Comparison of ENCODE assay signal across 30 mouse cellular contexts in genomic region chr9:13893044-13893443, GRCm38 (mm10).
A peak's percentile ranks its signal among the peaks of the same experiment; 100 is the strongest.
DNase-seq lines count a peak whose midpoint lies in the region; ATAC-seq lines count a peak whose summit lies in the region.
"Had no signal": no experiment of that assay in that cellular context is flagged by ENCODE, and none has a peak within 500 bp of the region (broad histone marks: within the 10 kb centered on the region; RNA-seq: fewer than 3 reads in every experiment).

No protein-coding gene starts in this region.

- H3K9ac ChIP-seq in embryonic facial prominence, embryonic 13.5 days, result no peak overlapping the region
- no peak overlapping the region for H3K9ac ChIP-seq in limb, embryonic 13.5 days
- no peak overlapping the region for H3K9ac ChIP-seq in kidney, embryonic 16.5 days (replicated peaks; ENCODE audit: low read length)
- H3K9ac ChIP-seq: forebrain, embryonic 12.5 days; forebrain, postnatal 0 days; heart, embryonic 13.5 days; hindbrain, embryonic 15.5 days; liver, embryonic 14.5 days; lung, embryonic 14.5 days; neural tube, embryonic 13.5 days had no signal

- H3K9me3 ChIP-seq in embryonic facial prominence, embryonic 13.5 days, result 0 out of 2 replicates have a peak, but pooled peaks cover 2% of the 10 kb centered on the region
- H3K9me3 ChIP-seq in limb, embryonic 13.5 days, result peaks cover 5% of the 10 kb centered on the region; the same call in 1 of the 2 replicates
- H3K9me3 ChIP-seq in kidney, embryonic 16.5 days (ENCODE audit: low read length), result peaks cover 4% of the 10 kb centered on the region
- H3K9me3 ChIP-seq: hindbrain, embryonic 15.5 days; neural tube, embryonic 13.5 days had no signal

- ATAC-seq in embryonic facial prominence, embryonic 13.5 days (ENCODE audit: insufficient number of reproducible peaks, insufficient read depth, low FRiP score, low TSS enrichment, low read depth), result peak; percentile 63; the same call in 1 of the 2 replicates
- ATAC-seq in limb, embryonic 13.5 days (ENCODE audit: low FRiP score, low read depth), result peak; percentile 82
- ATAC-seq in kidney, embryonic 16.5 days (ENCODE audit: low FRiP score, low TSS enrichment), result no peak
- no peak for ATAC-seq in monocyte, adult 5-6 weeks (replicated peaks; ENCODE audit: insufficient number of reproducible peaks, low FRiP score, low TSS enrichment, poor library complexity, severe bottlenecking)
- ATAC-seq: forebrain, postnatal 0 days; inflammation-experienced regulatory T-cells, adult 6 months; midbrain, embryonic 16.5 days; Patski had no signal

- H3K4me1 ChIP-seq in embryonic facial prominence, embryonic 13.5 days, result peaks cover 34% of the 10 kb centered on the region
- peaks cover 18% of the 10 kb centered on the region for H3K4me1 ChIP-seq in limb, embryonic 13.5 days
- H3K4me1 ChIP-seq in kidney, embryonic 16.5 days (ENCODE audit: insufficient read depth, low read length), result no peaks in the 10 kb centered on the region
- H3K4me1 ChIP-seq: heart, embryonic 13.5 days; hindbrain, embryonic 10.5 days; neural tube, embryonic 13.5 days had no signal

- H3K27ac ChIP-seq in embryonic facial prominence, embryonic 13.5 days, result peak overlapping the region; percentile 83
- H3K27ac ChIP-seq in limb, embryonic 13.5 days, result peak overlapping the region; percentile 58; the same call in 1 of the 2 replicates
- H3K27ac ChIP-seq in kidney, embryonic 16.5 days (ENCODE audit: low read length), result no peak overlapping the region
- H3K27ac ChIP-seq: forebrain, embryonic 12.5 days; heart, embryonic 13.5 days; hindbrain, embryonic 10.5 days; hindbrain, embryonic 15.5 days; liver, embryonic 14.5 days; midbrain, embryonic 10.5 days; neural tube, embryonic 13.5 days had no signal

- H3K36me3 ChIP-seq in embryonic facial prominence, embryonic 13.5 days, result no peaks in the 10 kb centered on the region
- H3K36me3 ChIP-seq in limb, embryonic 13.5 days, result no peaks in the 10 kb centered on the region
- no peaks in the 10 kb centered on the region for H3K36me3 ChIP-seq in kidney, embryonic 16.5 days (ENCODE audit: insufficient read depth, low read length)
- H3K36me3 ChIP-seq: forebrain, embryonic 12.5 days; heart, embryonic 13.5 days; hindbrain, embryonic 10.5 days; hindbrain, embryonic 15.5 days; midbrain, embryonic 10.5 days; neural tube, embryonic 13.5 days had no signal

- 0 out of 2 replicates have a peak, but pooled peaks cover 5% of the 10 kb centered on the region for H3K27me3 ChIP-seq in embryonic facial prominence, embryonic 13.5 days
- H3K27me3 ChIP-seq in limb, embryonic 13.5 days, result peaks cover 7% of the 10 kb centered on the region; the same call in 1 of the 2 replicates
- no peaks in the 10 kb centered on the region for H3K27me3 ChIP-seq in kidney, embryonic 16.5 days (ENCODE audit: insufficient read depth, low read length)
- H3K27me3 ChIP-seq: CH12.LX; hindbrain, embryonic 15.5 days; neural tube, embryonic 13.5 days; Patski had no signal

- H3K4me2 ChIP-seq in embryonic facial prominence, embryonic 13.5 days, result no peak overlapping the region
- no peak overlapping the region for H3K4me2 ChIP-seq in limb, embryonic 13.5 days (replicated peaks)
- H3K4me2 ChIP-seq in kidney, embryonic 16.5 days (replicated peaks; ENCODE audit: low read depth, low read length), result no peak overlapping the region
- H3K4me2 ChIP-seq: forebrain, embryonic 12.5 days; heart, embryonic 13.5 days; hindbrain, embryonic 15.5 days; lung, embryonic 14.5 days; neural tube, embryonic 13.5 days had no signal

- 14% methylated on average over 4 of the region's 4 CpGs for WGBS in embryonic facial prominence, embryonic 13.5 days
- WGBS in limb, embryonic 13.5 days, result 24% methylated on average over 4 of the region's 4 CpGs
- WGBS in kidney, embryonic 16.5 days, result 60% methylated on average over 4 of the region's 4 CpGs

- peak; percentile 24 for DNase-seq in embryo, embryonic 10 days (ENCODE audit: low spot score)
- no peak for DNase-seq in embryo, embryonic 9.5 days (ENCODE audit: extremely low spot score)
- peak; percentile 21 for DNase-seq in embryo, embryonic 10.5 days (ENCODE audit: low spot score)
- DNase-seq in urinary bladder, postnatal 36 days (ENCODE audit: low spot score in 2 of 2), result no peak
- DNase-seq: adrenal gland, postnatal 10 days; cerebellum, adult 18-20 months; cerebellum, postnatal 14 days; forebrain, postnatal 0 days; heart, postnatal 10 days; kidney, adult 11 months; kidney, postnatal 25 days; liver; lung, embryonic 14.5 days; lung, postnatal 14 days; thymus, postnatal 14 days had no signal

- H3K4me3 ChIP-seq in embryonic facial prominence, embryonic 13.5 days, result no peak overlapping the region
- no peak overlapping the region for H3K4me3 ChIP-seq in limb, embryonic 13.5 days
- no peak overlapping the region for H3K4me3 ChIP-seq in kidney, embryonic 16.5 days (ENCODE audit: low read length)
- H3K4me3 ChIP-seq: forebrain, embryonic 12.5 days; heart, embryonic 13.5 days; hindbrain, embryonic 10.5 days; hindbrain, embryonic 15.5 days; midbrain, embryonic 10.5 days; neural tube, embryonic 13.5 days had no signal

Comparison
In these comparisons a context has a peak if more than half of its experiments do, and no peak if none do; other contexts are left out.
1. DNase-seq: peak in embryo, embryonic 10 days (single experiment) and embryo, embryonic 10.5 days (single experiment); none in embryo, embryonic 9.5 days (single experiment) and urinary bladder, postnatal 36 days (0 of 2).
2. ATAC-seq: peak in embryonic facial prominence, embryonic 13.5 days (single experiment) and limb, embryonic 13.5 days (single experiment); none in kidney, embryonic 16.5 days (single experiment) and monocyte, adult 5-6 weeks (single experiment).